Mouse (Mus musculus) testis, adult 2 months (tissue): Measurements from ENCODE around the gene Hoxc6.

Source experiments
- CTCF ChIP-seq: fragments of 200-500 bp; IDR thresholded peaks from 2 replicates; pipeline ENCODE4 v1.5.1; 2012; ENCODE audit warnings: low read depth, mild to moderate bottlenecking, inconsistent platforms, low read length, moderate library complexity; ENCODE audit not compliant: control insufficient read depth, insufficient read depth, insufficient replicate concordance
- POLR2A ChIP-seq: fragments of 200-500 bp; IDR thresholded peaks from 2 replicates; pipeline ENCODE4 v1.6.1; 2012; ENCODE audit warnings: low read depth, mild to moderate bottlenecking, inconsistent platforms, low read length, moderate library complexity; ENCODE audit not compliant: control insufficient read depth

- TF ChIP-seq CTCF (no peak), POLR2A (no peak)
These were observed 29.5 kb downstream of the Hoxc6 start for GRCm38 (mm10) chr15:103027266-103028235.
